Comparison of ENCODE assay signal across 9 mouse cellular contexts in the genomic region with DNA sequence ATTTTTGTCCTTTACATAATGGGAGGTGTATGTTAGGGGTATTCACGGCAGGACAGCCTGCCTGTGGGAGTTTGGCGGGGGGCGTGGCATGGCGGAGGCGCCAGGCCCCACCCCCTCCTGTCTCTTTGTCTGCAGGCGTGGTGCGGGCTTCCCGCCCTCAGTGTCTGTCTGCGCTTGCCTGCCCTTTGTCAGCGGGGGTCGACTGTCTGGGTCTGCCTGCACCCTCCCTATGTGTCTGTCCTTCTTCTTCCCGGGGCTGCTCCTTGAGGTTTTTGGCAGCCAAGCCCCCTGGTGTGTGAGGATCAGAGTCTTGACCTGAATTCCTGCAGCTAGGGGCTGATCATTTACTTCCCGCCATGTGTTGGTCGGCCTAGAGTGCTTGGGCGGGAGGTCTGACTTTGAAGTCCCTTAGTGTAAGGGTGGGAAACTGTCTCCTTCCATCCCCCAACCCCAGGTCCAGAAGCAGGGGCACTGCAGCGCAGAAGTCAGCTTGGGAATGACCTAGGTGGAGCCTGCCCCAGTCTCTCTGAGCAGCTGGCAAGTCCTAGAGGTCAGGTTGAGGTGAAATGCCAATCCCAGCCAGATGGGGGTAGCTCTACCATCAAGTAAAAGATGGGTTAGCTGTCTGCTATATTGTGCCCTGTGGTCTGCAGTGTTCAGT. TPM values are rescaled to one million over a fixed set of nuclear protein-coding genes. Genes with fewer than 3 reads are reported as not detected.
DNase-seq lines count a peak whose midpoint lies in the region; ATAC-seq lines count a peak whose summit lies in the region.
"Had no signal": no experiment of that assay in that cellular context is flagged by ENCODE, and none has a peak within 500 bp of the region (broad histone marks: within the 10 kb centered on the region; RNA-seq: fewer than 3 reads in every experiment).

No protein-coding gene starts in this region.

- H3K4me1 ChIP-seq in heart, embryonic 12.5 days (replicated peaks) = peaks cover 65% of the 10 kb centered on the region
- H3K4me1 ChIP-seq in limb, embryonic 10.5 days = peaks cover 72% of the 10 kb centered on the region
- H3K4me1 ChIP-seq in midbrain, embryonic 14.5 days (ENCODE audit: control insufficient read depth, insufficient read depth, low read length) = peaks cover 56% of the 10 kb centered on the region

- peak; percentile 70 for ATAC-seq in heart, embryonic 12.5 days (ENCODE audit: insufficient number of reproducible peaks, low FRiP score)
- peak; percentile 62; the same call in 1 of the 2 replicates for ATAC-seq in midbrain, embryonic 14.5 days (ENCODE audit: low FRiP score, low TSS enrichment)

- H3K9ac ChIP-seq in heart, embryonic 12.5 days = peak overlapping the region; percentile 66
- H3K9ac ChIP-seq in midbrain, embryonic 14.5 days (replicated peaks; ENCODE audit: low read length) = peak overlapping the region; percentile 47

- H3K4me2 ChIP-seq in heart, embryonic 12.5 days = peak overlapping the region; percentile 62
- H3K4me2 ChIP-seq in midbrain, embryonic 14.5 days (ENCODE audit: low read length) = peak overlapping the region; percentile 86

- H3K27ac ChIP-seq in heart, embryonic 12.5 days (ENCODE audit: poor library complexity, severe bottlenecking) = peak overlapping the region; percentile 54
- peak overlapping the region; percentile 97 for H3K27ac ChIP-seq in limb, embryonic 10.5 days
- H3K27ac ChIP-seq in midbrain, embryonic 14.5 days (replicated peaks; ENCODE audit: low read depth, low read length) = peak overlapping the region; percentile 81

- peaks cover 8% of the 10 kb centered on the region; the same call in 1 of the 2 replicates for H3K36me3 ChIP-seq in heart, embryonic 12.5 days
- H3K36me3 ChIP-seq in limb, embryonic 10.5 days = peaks cover 40% of the 10 kb centered on the region
- 0 out of 2 replicates have a peak, but pooled peaks cover 9% of the 10 kb centered on the region for H3K36me3 ChIP-seq in midbrain, embryonic 14.5 days (ENCODE audit: control insufficient read depth, insufficient read depth, low read length)

- no peaks in the 10 kb centered on the region for H3K27me3 ChIP-seq in heart, embryonic 12.5 days (replicated peaks)
- peaks cover 8% of the 10 kb centered on the region for H3K27me3 ChIP-seq in limb, embryonic 10.5 days (ENCODE audit: low read depth, poor library complexity, severe bottlenecking)
- H3K27me3 ChIP-seq in midbrain, embryonic 14.5 days (ENCODE audit: control insufficient read depth, insufficient read depth, low read length) = no peaks in the 10 kb centered on the region

- peak overlapping the region; percentile 25 for H3K4me3 ChIP-seq in heart, embryonic 12.5 days
- peak overlapping the region; percentile 47 for H3K4me3 ChIP-seq in limb, embryonic 10.5 days
- H3K4me3 ChIP-seq in midbrain, embryonic 14.5 days (replicated peaks; ENCODE audit: low read depth, low read length) = peak overlapping the region; percentile 31
- H3K4me3 ChIP-seq: megakaryocyte, embryonic 14.5 days had no signal

- peak; percentile 44 for DNase-seq in adrenal gland, postnatal 10 days
- no peak for DNase-seq in adrenal gland, adult 2 months
- peak; percentile 46 for DNase-seq in Muller cell, postnatal 12 days (ENCODE audit: inconsistent ontology term)
- DNase-seq in limb, embryonic 10.5 days (ENCODE audit: low spot score) = peak; percentile 87
- DNase-seq in midbrain, embryonic 14.5 days = peak; percentile 85
- DNase-seq in thymus, postnatal 36 days = peak; percentile 77 to 83
- no peak for DNase-seq in urinary bladder, postnatal 14 days (ENCODE audit: low spot score)

- no peaks in the 10 kb centered on the region for H3K9me3 ChIP-seq in heart, embryonic 12.5 days (replicated peaks)
- no peaks in the 10 kb centered on the region for H3K9me3 ChIP-seq in limb, embryonic 10.5 days (replicated peaks)
- no peaks in the 10 kb centered on the region for H3K9me3 ChIP-seq in midbrain, embryonic 14.5 days (ENCODE audit: control insufficient read depth, low read length)

- 4% methylated on average over 16 of the region's 16 CpGs for WGBS in heart, embryonic 12.5 days
- under 1% methylated on average over 16 of the region's 16 CpGs for WGBS in limb, embryonic 10.5 days
- under 1% methylated on average over 16 of the region's 16 CpGs for WGBS in midbrain, embryonic 14.5 days

RNA-seq across cellular contexts. Expression of a gene that starts 4.4 kb away (rescaled TPM):
- 1 to 10 TPM in 1 of 2 experiments, under 1 TPM in 1; 0.96 to 2.3 TPM for total RNA-seq in adrenal gland, postnatal 10 days (2021)
- 1 to 10 TPM; 1.1 to 1.3 TPM for total RNA-seq in adrenal gland, adult 2 months (2021)
- polyA plus RNA-seq in adrenal gland, adult 2 months (2012; rRNA removed) = 0.36 and 1.0 TPM in 2 replicates
- polyA plus RNA-seq in heart, embryonic 12.5 days (2016; fragmentation: Nextera tagmentation; extraction: Ambion mirVana) = 1.7 and 3.0 TPM in 2 replicates
- polyA plus RNA-seq in limb, embryonic 10.5 days (2016; fragmentation: Nextera tagmentation; extraction: Ambion mirVana) = 3.1 and 3.2 TPM in 2 replicates
- 9.4 and 11.7 TPM in 2 replicates for polyA plus RNA-seq in midbrain, embryonic 14.5 days (2014; fragmentation: Nextera tagmentation; extraction: Ambion mirVana)

RNA-seq across cellular contexts. Expression of a gene that starts 32.8 kb away (rescaled TPM):
- total RNA-seq in adrenal gland, postnatal 10 days (2021) = under 1 TPM; 0.36 to 0.79 TPM
- under 1 TPM; 0.17 to 0.35 TPM for total RNA-seq in adrenal gland, adult 2 months (2021)
- polyA plus RNA-seq in adrenal gland, adult 2 months (2012; rRNA removed) = 0.44 and 0.48 TPM in 2 replicates
- polyA plus RNA-seq in heart, embryonic 12.5 days (2016; fragmentation: Nextera tagmentation; extraction: Ambion mirVana) = 1.00 and 1.1 TPM in 2 replicates
- polyA plus RNA-seq in limb, embryonic 10.5 days (2016; fragmentation: Nextera tagmentation; extraction: Ambion mirVana) = 1.5 and 2.3 TPM in 2 replicates
- polyA plus RNA-seq in midbrain, embryonic 14.5 days (2014; fragmentation: Nextera tagmentation; extraction: Ambion mirVana) = 1.8 and 1.9 TPM in 2 replicates

RNA-seq across cellular contexts. Expression of a gene that starts 32.9 kb away (rescaled TPM):
- total RNA-seq in adrenal gland, postnatal 10 days (2021) = 10 to 100 TPM; 18.6 to 27.0 TPM
- total RNA-seq in adrenal gland, adult 2 months (2021) = 10 to 100 TPM; 28.5 to 39.0 TPM
- 35.8 and 37.1 TPM in 2 replicates for polyA plus RNA-seq in adrenal gland, adult 2 months (2012; rRNA removed)
- polyA plus RNA-seq in heart, embryonic 12.5 days (2016; fragmentation: Nextera tagmentation; extraction: Ambion mirVana) = 17.7 and 18.1 TPM in 2 replicates
- 22.6 and 24.8 TPM in 2 replicates for polyA plus RNA-seq in limb, embryonic 10.5 days (2016; fragmentation: Nextera tagmentation; extraction: Ambion mirVana)
- 28.9 and 33.1 TPM in 2 replicates for polyA plus RNA-seq in midbrain, embryonic 14.5 days (2014; fragmentation: Nextera tagmentation; extraction: Ambion mirVana)

RNA-seq across cellular contexts. Expression of a gene that starts 54.9 kb away (rescaled TPM):
- total RNA-seq in adrenal gland, postnatal 10 days (2021) = 1 to 10 TPM in 1 of 2 experiments, under 1 TPM in 1; 1.00 to 1.8 TPM
- total RNA-seq in adrenal gland, adult 2 months (2021) = under 1 TPM; 0.23 to 0.31 TPM
- 2.4 and 2.5 TPM in 2 replicates for polyA plus RNA-seq in adrenal gland, adult 2 months (2012; rRNA removed)
- 0.14 TPM in 1 of 2 replicates, not detected in the other for polyA plus RNA-seq in heart, embryonic 12.5 days (2016; fragmentation: Nextera tagmentation; extraction: Ambion mirVana)
- 0.29 TPM in 1 of 2 replicates, not detected in the other for polyA plus RNA-seq in limb, embryonic 10.5 days (2016; fragmentation: Nextera tagmentation; extraction: Ambion mirVana)
- polyA plus RNA-seq in midbrain, embryonic 14.5 days (2014; fragmentation: Nextera tagmentation; extraction: Ambion mirVana) = 0.63 and 0.68 TPM in 2 replicates

RNA-seq across cellular contexts. Expression of a gene that starts 56.2 kb away (rescaled TPM):
- 10 to 100 TPM; 22.7 to 26.3 TPM for total RNA-seq in adrenal gland, postnatal 10 days (2021)
- total RNA-seq in adrenal gland, adult 2 months (2021) = 10 to 100 TPM; 31.4 to 55.6 TPM
- polyA plus RNA-seq in adrenal gland, adult 2 months (2012; rRNA removed) = 66.3 and 76.1 TPM in 2 replicates
- polyA plus RNA-seq in heart, embryonic 12.5 days (2016; fragmentation: Nextera tagmentation; extraction: Ambion mirVana) = 12.9 and 13.7 TPM in 2 replicates
- polyA plus RNA-seq in limb, embryonic 10.5 days (2016; fragmentation: Nextera tagmentation; extraction: Ambion mirVana) = 40.1 and 44.4 TPM in 2 replicates
- 28.7 and 35.6 TPM in 2 replicates for polyA plus RNA-seq in midbrain, embryonic 14.5 days (2014; fragmentation: Nextera tagmentation; extraction: Ambion mirVana)

Comparison
In these comparisons a context has a peak if more than half of its experiments do, and no peak if none do; other contexts are left out.
1. DNase-seq: peak in adrenal gland, postnatal 10 days (single experiment), Muller cell, postnatal 12 days (single experiment), limb, embryonic 10.5 days (single experiment), midbrain, embryonic 14.5 days (single experiment) and thymus, postnatal 36 days (2 of 2); none in adrenal gland, adult 2 months (single experiment) and urinary bladder, postnatal 14 days (single experiment).
2. Peak in every context shown above with its lines, with median percentiles within 50 percentile points of each other: H3K27ac ChIP-seq and H3K4me3 ChIP-seq.